Comparison of ENCODE assay signal across 8 mouse cellular contexts in the genomic region with DNA sequence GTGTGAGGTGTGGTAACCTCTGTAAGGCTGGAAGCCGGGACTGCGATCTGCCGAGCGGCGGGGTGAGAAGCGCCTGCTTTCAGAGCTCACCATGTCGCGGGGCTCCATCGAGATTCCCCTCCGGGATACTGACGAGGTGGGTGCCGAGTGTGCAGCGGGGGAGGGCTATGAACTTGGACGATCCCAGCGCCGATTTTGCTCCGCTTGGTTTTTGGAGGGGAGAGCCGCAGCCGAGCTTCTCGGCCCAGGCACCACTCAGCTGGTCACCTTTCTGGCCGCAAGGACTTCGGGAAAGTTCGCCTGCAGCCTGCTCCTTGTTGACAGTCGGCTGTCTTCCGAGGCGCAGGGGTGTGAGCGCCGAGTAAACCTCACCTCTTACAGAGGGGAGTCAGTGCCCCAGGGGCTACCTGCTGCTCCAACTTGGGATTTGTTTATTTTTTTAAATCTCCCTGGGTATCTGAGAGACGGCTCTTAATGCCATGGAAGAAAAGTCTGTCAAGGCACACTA. TPM values are rescaled to one million over a fixed set of nuclear protein-coding genes. Genes with fewer than 3 reads are reported as not detected.
DNase-seq lines count a peak whose midpoint lies in the region; ATAC-seq lines count a peak whose summit lies in the region.

No protein-coding gene starts in this region.

- H3K4me1 ChIP-seq in heart, embryonic 15.5 days (replicated peaks): peaks cover 20% of the 10 kb centered on the region
- no peaks in the 10 kb centered on the region for H3K4me1 ChIP-seq in hindbrain, embryonic 11.5 days (replicated peaks; ENCODE audit: control insufficient read depth, insufficient read depth, low read length)

- peak overlapping the region; percentile 75 for H3K4me2 ChIP-seq in heart, embryonic 15.5 days
- H3K4me2 ChIP-seq in hindbrain, embryonic 11.5 days (replicated peaks; ENCODE audit: low read depth, low read length): peak overlapping the region; percentile 78

- H3K9ac ChIP-seq in heart, embryonic 15.5 days: peak overlapping the region; percentile 83
- H3K9ac ChIP-seq in hindbrain, embryonic 11.5 days (ENCODE audit: low read depth, low read length): peak overlapping the region; percentile 76

- H3K9me3 ChIP-seq in heart, embryonic 15.5 days (replicated peaks): no peaks in the 10 kb centered on the region
- no peaks in the 10 kb centered on the region for H3K9me3 ChIP-seq in hindbrain, embryonic 11.5 days (ENCODE audit: control insufficient read depth, low read length)

- peak overlapping the region; percentile 88 for H3K4me3 ChIP-seq in heart, embryonic 15.5 days
- H3K4me3 ChIP-seq in hindbrain, embryonic 11.5 days (ENCODE audit: low read depth, low read length): peak overlapping the region; percentile 94

- H3K36me3 ChIP-seq in heart, embryonic 15.5 days: peaks cover 14% of the 10 kb centered on the region
- peaks cover under 1% of the 10 kb centered on the region; the same call in 1 of the 2 replicates for H3K36me3 ChIP-seq in hindbrain, embryonic 11.5 days (ENCODE audit: control insufficient read depth, insufficient read depth, low read length)

- under 1% methylated on average over 29 of the region's 29 CpGs for WGBS in heart, embryonic 15.5 days
- under 1% methylated on average over 29 of the region's 29 CpGs for WGBS in hindbrain, embryonic 11.5 days

- DNase-seq in heart, adult 18-20 months: no peak
- DNase-seq in MEL-GATA-1-ER (ENCODE audit: extremely low read depth, low read depth): peak; percentile 5
- no peak for DNase-seq in hindbrain, embryonic 11.5 days (ENCODE audit: low spot score)
- DNase-seq in lung, postnatal 25 days (ENCODE audit: low spot score): peak; percentile 12
- DNase-seq in ovary, postnatal 14 days (ENCODE audit: low spot score): no peak
- no peak for DNase-seq in retina, postnatal 1 day
- DNase-seq in retina, embryonic 14.5 days (ENCODE audit: low spot score): no peak

- peak overlapping the region; percentile 98 for H3K27ac ChIP-seq in heart, embryonic 15.5 days
- H3K27ac ChIP-seq in hindbrain, embryonic 11.5 days (ENCODE audit: low read depth, low read length): peak overlapping the region; percentile 89

- no peaks in the 10 kb centered on the region for H3K27me3 ChIP-seq in heart, embryonic 15.5 days
- H3K27me3 ChIP-seq in hindbrain, embryonic 11.5 days (ENCODE audit: control insufficient read depth, insufficient read depth, low read length): no peaks in the 10 kb centered on the region

- ATAC-seq in heart, embryonic 15.5 days (replicated peaks; ENCODE audit: insufficient number of reproducible peaks, insufficient read depth, low FRiP score, low read depth): peak; percentile 19; the same call in 1 of the 2 replicates
- peak; percentile 67 for ATAC-seq in hindbrain, embryonic 11.5 days (ENCODE audit: low FRiP score)

RNA-seq across cellular contexts. Expression of gene Ctr9, which starts 0.3 kb away (rescaled TPM):
- 38.9 and 45.1 TPM in 2 replicates for polyA plus RNA-seq in heart, embryonic 15.5 days (2015; fragmentation: Nextera tagmentation; extraction: Ambion mirVana)
- total RNA-seq in heart, adult 18-20 months (2021): 10 to 100 TPM; 12.6 to 15.7 TPM
- polyA plus RNA-seq in hindbrain, embryonic 11.5 days (2014; fragmentation: Nextera tagmentation; extraction: Ambion mirVana): 79.3 and 91.2 TPM in 2 replicates

RNA-seq across cellular contexts. Expression of gene Mrvi1, which starts 46.8 kb away (rescaled TPM):
- polyA plus RNA-seq in heart, embryonic 15.5 days (2015; fragmentation: Nextera tagmentation; extraction: Ambion mirVana): 3.7 and 5.1 TPM in 2 replicates
- 10 to 100 TPM; 12.3 to 15.4 TPM for total RNA-seq in heart, adult 18-20 months (2021)
- 1.4 and 1.7 TPM in 2 replicates for polyA plus RNA-seq in hindbrain, embryonic 11.5 days (2014; fragmentation: Nextera tagmentation; extraction: Ambion mirVana)

RNA-seq across cellular contexts. Expression of gene Eif4g2, which starts 53.7 kb away (rescaled TPM):
- 528 and 555 TPM in 2 replicates for polyA plus RNA-seq in heart, embryonic 15.5 days (2015; fragmentation: Nextera tagmentation; extraction: Ambion mirVana)
- total RNA-seq in heart, adult 18-20 months (2021): 1,000 to 10,000 TPM; 1,006 to 1,066 TPM
- 1,716 and 2,020 TPM in 2 replicates for polyA plus RNA-seq in hindbrain, embryonic 11.5 days (2014; fragmentation: Nextera tagmentation; extraction: Ambion mirVana)

Comparison
In these comparisons a context has a peak if more than half of its experiments do, and no peak if none do; other contexts are left out.
1. DNase-seq: peak in MEL-GATA-1-ER (single experiment) and lung, postnatal 25 days (single experiment); none in heart, adult 18-20 months (0 of 2), hindbrain, embryonic 11.5 days (single experiment), ovary, postnatal 14 days (single experiment), retina, postnatal 1 day (single experiment) and retina, embryonic 14.5 days (single experiment).